Mouse (Mus musculus) ES-E14 (cell line): ENCODE data around the gene Gpx4. TPM values are rescaled to one million over a fixed set of nuclear protein-coding genes. Genes with fewer than 3 reads are reported as not detected.
A peak's percentile ranks its signal among the peaks of the same experiment; 100 is the strongest.

Experiments
- DNase-seq: peaks from one replicate; pipeline ENCODE4 v3.0.0-alpha.2; 2013; ENCODE audit warnings: low read depth, low spot score
- H3K27ac ChIP-seq: 2 replicates; pipeline ENCODE4 v1.5.1; 2012; ENCODE audit warnings: low read depth, mild to moderate bottlenecking, low read length, moderate library complexity, mixed read lengths; ENCODE audit not compliant: poor library complexity, insufficient read depth, severe bottlenecking
- H3K36me3 ChIP-seq: 2 replicates; pipeline ENCODE4 v1.6.1; 2012; ENCODE audit warnings: mild to moderate bottlenecking, low read length, moderate library complexity, mixed read lengths; ENCODE audit not compliant: control insufficient read depth, poor library complexity, insufficient read depth, severe bottlenecking
- H3K4me1 ChIP-seq, 2 experiments: fragments of 150-350 bp in 1 of 2; sonication (generic) in 1 of 2; 2 replicates each; pipeline ENCODE4 v1.6.1; 2012; ENCODE audit warnings: low read length in 2 of 2, mild to moderate bottlenecking in 1 of 2, mixed read lengths in 1 of 2; ENCODE audit not compliant: control insufficient read depth in 2 of 2, insufficient read depth in 2 of 2, poor library complexity in 1 of 2
- H3K4me3 ChIP-seq, 2 experiments: fragments of 150-350 bp in 1 of 2; sonication (generic) in 1 of 2; 2 replicates each; pipeline ENCODE4 v1.5.1; 2012; ENCODE audit warnings: low read length in 2 of 2, low read depth in 1 of 2, mild to moderate bottlenecking in 1 of 2, mixed read lengths in 1 of 2; ENCODE audit not compliant: insufficient read depth in 1 of 2, poor library complexity in 1 of 2, severe bottlenecking in 1 of 2
- H3K9ac ChIP-seq: 2 replicates; pipeline ENCODE4 v1.6.1; 2012; ENCODE audit warnings: low read depth, mild to moderate bottlenecking, low read length, mixed read lengths; ENCODE audit not compliant: poor library complexity, insufficient read depth, severe bottlenecking
- H3K9me3 ChIP-seq: fragments of 150-350 bp; sonication (generic); 2 replicates; pipeline ENCODE4 v1.6.1; 2012; ENCODE audit warnings: low read depth, mild to moderate bottlenecking, low read length; ENCODE audit not compliant: control insufficient read depth, insufficient read depth
- CHD2 ChIP-seq: IDR thresholded peaks from 2 replicates; pipeline ENCODE4 v1.6.1; 2014; ENCODE audit warnings: mild to moderate bottlenecking, low read depth, low read length, inconsistent platforms
- HCFC1 ChIP-seq: IDR thresholded peaks from 2 replicates; pipeline ENCODE4 v1.6.1; 2012; ENCODE audit warnings: low read length, inconsistent platforms, borderline replicate concordance; ENCODE audit not compliant: insufficient read depth
- MAFK ChIP-seq: IDR thresholded peaks from 2 replicates; pipeline ENCODE4 v1.6.1; 2014; ENCODE audit warnings: mild to moderate bottlenecking, low read depth, low read length, inconsistent platforms; ENCODE audit not compliant: insufficient read depth
- ZC3H11A ChIP-seq: IDR thresholded peaks from 2 replicates; pipeline ENCODE4 v1.6.1; 2012; ENCODE audit warnings: low read depth, mild to moderate bottlenecking, inconsistent platforms, low read length, borderline replicate concordance
- ZNF384 ChIP-seq: IDR thresholded peaks from 2 replicates; pipeline ENCODE4 v1.6.1; 2012; ENCODE audit warnings: low read depth, low read length, inconsistent platforms
- in situ Hi-C, 2 experiments: fragments of 600-800 bp; cut with MboI; formaldehyde crosslinking; loops; one replicate each; pipeline ENCODE4 v1.15.1; 2025; ENCODE audit warnings: low sequenced_read_pairs in 2 of 2, inconsistent platforms in 1 of 2; ENCODE audit not compliant: unreplicated experiment in 2 of 2
- total RNA-seq: library from RNA; depleted of rRNA; stranded (reverse); fragments of 300-350 nt; gene quantifications from 2 replicates; pipeline ENCODE4 v1.2.3, GENCODE M21; 2012; rRNA removed

Gpx4 gene
- 1,456 and 1,919 TPM in 2 replicates for total RNA-seq

DNA sequence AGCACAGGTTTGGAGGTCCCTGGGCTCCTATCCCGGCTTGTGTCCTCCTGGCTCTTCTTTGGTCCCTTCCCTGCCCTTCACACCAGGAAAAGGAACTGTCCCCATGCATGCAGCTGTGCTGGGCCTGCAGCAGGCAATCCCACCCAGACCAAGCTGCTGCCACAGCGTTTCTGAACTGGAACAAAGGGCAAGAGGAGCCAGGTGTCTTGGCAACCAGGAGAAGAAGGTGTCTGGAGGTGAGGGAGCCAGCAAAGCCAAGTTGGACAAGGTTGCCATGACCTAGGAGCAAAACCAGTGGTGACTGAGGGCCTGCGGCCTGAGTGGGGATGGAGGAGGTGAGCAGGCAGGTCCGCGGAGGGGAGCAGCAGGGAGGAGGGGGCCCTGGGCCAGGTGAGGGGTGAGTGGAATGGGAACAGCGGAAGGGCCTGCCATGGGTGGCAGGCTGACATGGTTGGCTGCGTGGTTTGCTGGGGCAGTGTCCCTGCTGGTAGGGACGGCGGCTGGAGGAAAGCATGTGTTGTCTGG lies at the start of gene Gpx4:
TSS of gene Gpx4 (plus strand) at position 126 of the 525 bp plus-strand sequence.
- Histone ChIP-seq H3K9ac (peak within 1 kb of the TSS; percentile 29), H3K9me3 (no peaks in the 10 kb centered on the region)
- TF ChIP-seq MAFK (no peak), CHD2 (no peak), ZC3H11A (no peak), HCFC1 (no peak), ZNF384 (no peak)

DNA sequence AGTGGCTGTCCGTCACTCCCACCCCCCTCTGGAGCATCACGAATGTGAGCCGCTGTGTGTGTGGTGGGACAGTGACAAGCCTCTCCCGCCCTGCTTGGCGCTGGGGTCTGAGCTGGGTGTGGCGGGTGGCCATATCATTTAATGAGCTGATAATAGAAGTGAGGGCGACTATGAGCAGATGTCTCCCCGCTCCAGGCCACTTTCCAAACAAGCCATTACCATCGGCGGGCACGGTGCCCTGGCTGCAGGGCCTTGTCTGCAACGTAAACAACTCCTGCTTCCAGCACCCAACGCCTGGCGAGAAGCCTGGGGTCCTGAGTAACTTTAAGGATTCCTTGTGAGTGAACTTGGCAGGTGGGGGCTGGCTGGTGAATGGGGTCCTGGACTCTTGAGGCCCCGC lies 49.1 kb upstream of the Gpx4 start:
- Histone ChIP-seq H3K4me1 (peaks cover 0 to 12% of the 10 kb centered on the region in 2 experiments; a peak in 2 of 4 replicates), H3K27ac (no peak overlapping the region), H3K36me3 (peaks cover 14% of the 10 kb centered on the region; the same call in 1 of the 2 replicates), H3K9me3 (no peaks in the 10 kb centered on the region), H3K4me3 (peak overlapping the region; percentile 79 to 94; a peak in 3 of 4 replicates), H3K9ac (peak overlapping the region; percentile 21; the same call in 1 of the 2 replicates)
- DNase-seq, result no peak
- TF ChIP-seq MAFK, result no peak
- no peak for TF ChIP-seq CHD2
- no peak for TF ChIP-seq ZC3H11A
- no peak for TF ChIP-seq HCFC1
- no peak for TF ChIP-seq ZNF384
- in situ Hi-C loops, result loop anchor here in 1 of 2 experiments (25.0 kb wide), 1 partner anchor 114 kb away; the partner anchor contains the start of genes Sbno2 and Stk11

More for the DNA sequence above, at the start of gene Gpx4:
- in situ Hi-C loops, result no loop called here
- DNase-seq, result no peak
- H3K4me1 ChIP-seq, result peaks cover 16 to 30% of the 10 kb centered on the region in 2 experiments
- H3K4me3 ChIP-seq, result peak within 1 kb of the TSS; percentile 34 to 37
- peak within 1 kb of the TSS; percentile 88 for H3K27ac ChIP-seq
- no peaks in the 10 kb centered on the region for H3K36me3 ChIP-seq

DNA sequence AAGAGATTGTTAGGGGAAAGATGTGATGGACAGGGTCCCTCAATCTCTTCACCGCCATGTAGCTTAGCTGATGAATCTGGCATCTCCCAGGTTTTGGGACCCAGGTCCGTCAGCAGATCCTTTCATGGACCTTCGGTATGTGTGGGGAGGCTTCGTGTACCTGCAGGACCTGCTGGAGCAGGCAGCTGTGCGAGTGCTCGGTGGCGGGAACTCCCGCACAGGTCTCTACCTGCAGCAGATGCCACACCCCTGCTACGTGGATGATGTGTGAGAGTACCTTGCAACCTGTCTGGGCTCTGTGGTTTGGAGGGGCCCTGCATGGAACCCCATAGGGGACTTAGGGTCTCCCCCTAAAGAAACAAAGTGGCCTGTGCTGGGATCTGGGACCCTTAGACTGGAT lies 45.0 kb upstream of the Gpx4 start:
- H3K27ac ChIP-seq, result no peak overlapping the region
- H3K9me3 ChIP-seq, result no peaks in the 10 kb centered on the region
- no peak for TF ChIP-seq CHD2
- no peak for TF ChIP-seq ZC3H11A
- no peak for TF ChIP-seq MAFK
- TF ChIP-seq HCFC1, result no peak
- no peak for TF ChIP-seq ZNF384
- no peak overlapping the region for H3K9ac ChIP-seq
- no peak for DNase-seq
- no peaks in the 10 kb centered on the region; the same call in 1 of the 2 replicates for H3K36me3 ChIP-seq
- no peak overlapping the region for H3K4me3 ChIP-seq
- peaks cover 10 to 28% of the 10 kb centered on the region in 2 experiments for H3K4me1 ChIP-seq
- in situ Hi-C loops, result no loop called here

DNA sequence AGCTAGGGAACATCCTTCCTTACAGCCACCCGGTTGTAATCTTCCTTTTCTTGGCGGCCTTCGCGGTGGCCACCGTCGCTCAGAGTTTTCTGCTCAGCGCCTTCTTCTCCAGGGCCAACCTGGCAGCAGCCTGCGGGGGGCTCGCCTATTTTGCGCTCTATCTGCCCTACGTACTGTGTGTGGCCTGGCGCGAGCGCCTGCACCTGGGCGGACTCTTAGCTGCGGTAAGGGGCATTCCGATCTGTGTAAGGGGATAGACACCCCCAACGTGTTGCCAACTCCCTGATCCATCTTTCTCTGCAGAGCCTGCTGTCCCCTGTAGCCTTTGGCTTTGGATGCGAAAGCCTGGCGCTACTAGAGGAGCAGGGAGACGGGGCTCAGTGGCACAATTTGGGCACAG lies 44.1 kb upstream of the Gpx4 start:
- no peaks in the 10 kb centered on the region for H3K9me3 ChIP-seq
- H3K4me3 ChIP-seq, result peak overlapping the region in 1 of 2 experiments; percentile 4; a peak in 1 of 4 replicates
- no peak for TF ChIP-seq MAFK
- no peak for TF ChIP-seq ZC3H11A
- no peak for TF ChIP-seq CHD2
- no peak for TF ChIP-seq HCFC1
- no peak for TF ChIP-seq ZNF384
- no peak overlapping the region for H3K27ac ChIP-seq
- DNase-seq, result no peak
- H3K9ac ChIP-seq, result no peak overlapping the region
- H3K4me1 ChIP-seq, result peaks cover 10 to 25% of the 10 kb centered on the region in 2 experiments
- in situ Hi-C loops, result no loop called here
- no peaks in the 10 kb centered on the region; the same call in 1 of the 2 replicates for H3K36me3 ChIP-seq
